Mouse (Mus musculus): ENCODE data around the gene Atp5j2. TPM values are rescaled to one million over a fixed set of nuclear protein-coding genes. Genes with fewer than 3 reads are reported as not detected.
"Not testable (repeated sequence)": the region's sequence is repeated elsewhere in the genome, so short reads cannot be mapped to it uniquely, and the experiment has no call there.

The Atp5j2 gene
- polyA plus RNA-seq, 1 experiment from 2014 or later, result 530 TPM

DNA sequence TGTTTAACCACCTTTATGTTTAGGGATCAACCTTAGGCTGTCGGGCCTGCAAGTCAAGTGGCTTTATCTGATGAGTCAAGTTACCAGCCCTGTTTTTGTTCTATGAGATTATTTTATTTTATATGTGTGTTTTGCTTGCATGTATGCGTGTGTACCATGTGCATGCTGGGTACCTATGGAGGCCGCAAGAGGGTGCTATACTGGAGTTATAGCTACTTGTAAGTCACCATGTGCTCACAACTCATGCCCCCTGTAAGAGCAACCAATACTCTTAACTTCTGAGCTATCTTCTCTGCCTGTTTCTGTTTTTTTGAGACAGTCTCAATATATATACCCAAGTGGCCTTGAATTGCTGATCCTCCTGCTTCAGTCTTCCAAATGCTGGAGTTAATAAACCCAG is 21.6 kb upstream of the Atp5j2 start:
- H3K4me1 ChIP-seq, result no peaks in the 10 kb centered on the region
- no peaks in the 10 kb centered on the region for H3K27me3 ChIP-seq (ENCODE audit: low read depth, poor library complexity, severe bottlenecking)
- H3K36me3 ChIP-seq, result peaks cover 79% of the 10 kb centered on the region
- no peak overlapping the region for H3K4me3 ChIP-seq
- H3K27ac ChIP-seq, result no peak overlapping the region
- no peaks in the 10 kb centered on the region for H3K9me3 ChIP-seq (replicated peaks)
- DNase-seq (ENCODE audit: low spot score), result no peak
- WGBS, result 95% methylated on average over 3 of the region's 3 CpGs

DNA sequence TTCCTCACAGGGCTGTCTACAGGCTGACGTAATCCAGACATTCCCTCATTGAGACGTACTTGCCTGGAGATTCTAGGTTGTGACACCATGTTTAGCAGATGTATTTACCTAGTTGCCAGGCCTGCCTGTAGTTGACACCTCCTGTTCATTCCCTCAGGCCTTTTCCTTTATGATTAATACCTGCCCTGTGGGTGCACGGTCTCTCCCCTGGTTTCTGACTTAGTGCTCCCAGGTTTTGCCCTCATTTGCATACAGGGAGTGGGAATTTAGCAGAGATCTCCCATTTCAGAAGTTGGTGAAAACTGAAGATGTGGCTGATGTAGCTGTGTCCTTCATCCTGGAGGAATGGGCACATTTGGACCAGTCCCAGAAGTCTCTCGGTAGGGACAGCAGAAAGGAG is 20.4 kb upstream of the Atp5j2 start:
- Histone ChIP-seq H3K4me1 (no peaks in the 10 kb centered on the region), H3K27me3 (ENCODE audit: low read depth, poor library complexity, severe bottlenecking) (no peaks in the 10 kb centered on the region), H3K36me3 (peaks cover 81% of the 10 kb centered on the region), H3K4me3 (no peak overlapping the region), H3K9me3 (replicated peaks) (no peaks in the 10 kb centered on the region), H3K27ac (no peak overlapping the region)
- WGBS, result 87% methylated on average over 4 of the region's 4 CpGs
- no peak for DNase-seq (ENCODE audit: low spot score)

DNA sequence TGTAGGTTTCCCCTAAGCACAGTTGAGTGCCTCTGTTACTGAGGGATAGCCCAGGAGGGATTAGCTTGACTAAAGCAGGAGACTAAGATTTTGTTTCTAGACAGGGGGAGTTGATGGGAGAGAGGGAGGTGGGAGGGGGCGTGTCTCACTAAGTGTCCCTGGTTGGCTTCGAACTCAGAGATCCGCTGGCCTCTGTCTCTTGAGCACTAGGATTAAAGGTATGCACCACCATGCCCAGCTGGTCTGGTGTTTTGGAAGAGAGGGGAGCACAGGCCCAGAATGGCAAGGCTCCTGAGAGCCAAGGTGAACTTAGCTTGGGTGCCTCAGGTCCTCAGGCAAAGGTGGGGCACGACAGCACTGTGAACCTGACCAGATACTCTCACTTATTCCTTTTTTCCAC is 19.5 kb upstream of the Atp5j2 start:
- Histone ChIP-seq H3K4me3 (no peak overlapping the region), H3K9me3 (replicated peaks) (no peaks in the 10 kb centered on the region), H3K36me3 (peaks cover 88% of the 10 kb centered on the region), H3K27me3 (ENCODE audit: low read depth, poor library complexity, severe bottlenecking) (no peaks in the 10 kb centered on the region), H3K27ac (no peak overlapping the region), H3K4me1 (no peaks in the 10 kb centered on the region)
- WGBS, result 96% methylated on average over 4 of the region's 4 CpGs
- DNase-seq (ENCODE audit: low spot score), result no peak

DNA sequence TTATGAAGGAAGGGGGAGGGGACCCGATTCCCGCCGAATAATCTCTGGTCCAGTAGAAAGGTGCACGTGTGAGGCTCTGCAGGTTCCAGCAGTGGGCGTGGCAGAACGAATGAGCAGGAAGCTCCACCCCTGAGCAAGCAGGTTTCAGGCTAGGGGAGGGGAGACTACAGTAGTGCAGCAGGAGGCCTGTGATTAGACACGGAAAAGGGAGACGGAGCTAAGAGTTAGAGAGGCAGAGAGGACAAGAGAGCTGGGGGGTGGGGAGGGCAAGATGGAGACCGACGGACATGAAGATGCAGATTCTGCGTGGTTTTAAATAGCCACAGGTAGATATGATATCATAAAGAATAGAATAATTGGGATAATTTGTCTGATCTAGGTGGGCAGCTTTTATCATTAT is 16.5 kb upstream of the Atp5j2 start:
- 52% methylated on average over 11 of the region's 11 CpGs for WGBS
- DNase-seq (ENCODE audit: low spot score); H3K27ac ChIP-seq; H3K4me3 ChIP-seq; H3K9me3 ChIP-seq (replicated peaks); H3K27me3 ChIP-seq (ENCODE audit: low read depth, poor library complexity, severe bottlenecking): not testable (repeated sequence)
- peaks cover 10% of the 10 kb centered on the region for H3K4me1 ChIP-seq
- peaks cover 66% of the 10 kb centered on the region for H3K36me3 ChIP-seq

DNA sequence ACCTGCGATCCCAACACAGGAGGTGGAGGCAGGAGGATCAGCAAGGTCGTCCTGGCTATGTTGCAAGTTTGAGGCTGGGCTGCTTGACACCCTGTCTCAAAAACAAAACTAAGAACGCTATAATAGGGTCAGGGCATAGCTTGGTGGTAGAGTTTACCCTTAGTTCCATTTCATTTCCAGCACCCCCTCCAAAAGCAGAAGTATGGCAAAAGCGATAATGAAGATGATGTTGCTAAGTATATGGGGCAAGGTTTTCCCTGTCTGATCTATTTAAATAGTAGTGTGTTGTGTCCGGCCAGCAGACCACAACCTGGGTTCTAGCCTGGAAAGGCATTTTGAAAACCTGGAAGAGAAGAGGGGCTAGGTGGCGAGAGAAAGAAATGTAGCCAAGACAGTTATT is 16.1 kb upstream of the Atp5j2 start:
- Histone ChIP-seq H3K27ac (no peak overlapping the region), H3K9me3 (replicated peaks) (no peaks in the 10 kb centered on the region), H3K36me3 (peaks cover 61% of the 10 kb centered on the region), H3K27me3 (ENCODE audit: low read depth, poor library complexity, severe bottlenecking) (no peaks in the 10 kb centered on the region), H3K4me3 (no peak overlapping the region), H3K4me1 (peaks cover 10% of the 10 kb centered on the region)
- 90% methylated on average over 6 of the region's 6 CpGs for WGBS
- no peak for DNase-seq (ENCODE audit: low spot score)

DNA sequence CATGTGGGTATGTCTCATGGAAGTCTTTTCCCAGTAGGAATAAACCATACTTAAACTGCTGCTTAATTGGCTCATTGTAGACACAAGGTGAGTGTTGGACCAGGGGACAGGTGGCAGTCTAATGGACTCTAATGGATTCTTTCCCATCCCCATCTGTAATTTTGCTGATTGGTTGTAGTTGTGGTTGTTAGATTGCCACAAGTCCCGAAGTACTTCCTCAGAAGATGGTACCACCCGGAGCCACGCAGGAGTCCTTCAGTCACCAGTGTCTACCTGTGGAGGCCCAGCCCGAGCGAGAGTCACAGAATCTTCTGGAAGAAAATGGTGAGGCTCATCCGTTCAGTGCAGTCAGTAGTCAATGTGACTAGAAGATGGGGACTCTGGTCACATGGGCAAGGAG is 15.5 kb upstream of the Atp5j2 start:
- Histone ChIP-seq H3K9me3 (replicated peaks) (no peaks in the 10 kb centered on the region), H3K4me3 (no peak overlapping the region), H3K27me3 (ENCODE audit: low read depth, poor library complexity, severe bottlenecking) (no peaks in the 10 kb centered on the region), H3K4me1 (peaks cover 10% of the 10 kb centered on the region), H3K27ac (no peak overlapping the region), H3K36me3 (peaks cover 56% of the 10 kb centered on the region)
- no peak for DNase-seq (ENCODE audit: low spot score)
- 94% methylated on average over 6 of the region's 6 CpGs for WGBS

DNA sequence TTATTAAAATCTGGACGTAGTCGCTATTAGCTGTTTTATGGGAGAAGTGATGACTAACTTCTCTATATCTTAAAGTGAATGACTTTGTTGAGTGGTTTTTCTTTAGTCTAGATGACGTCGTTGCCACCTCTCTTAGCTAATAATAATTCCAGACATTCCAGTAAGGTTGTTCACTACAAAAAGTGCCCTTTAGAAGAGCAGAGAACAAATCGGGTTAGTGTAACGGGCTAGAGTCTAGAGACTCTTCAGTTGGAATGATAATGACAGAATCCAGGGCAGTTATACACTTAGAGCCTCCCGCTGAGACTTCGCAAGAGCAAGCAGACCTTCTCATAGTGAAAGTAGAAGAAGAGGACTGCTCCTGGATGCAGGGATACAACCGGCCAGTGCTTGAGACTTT is 13.2 kb upstream of the Atp5j2 start:
- 22% methylated on average over 9 of the region's 9 CpGs for WGBS
- H3K27ac ChIP-seq, result no peak overlapping the region; the same call in 1 of the 2 replicates
- H3K4me3 ChIP-seq, result peak overlapping the region; percentile 68
- no peaks in the 10 kb centered on the region for H3K27me3 ChIP-seq (ENCODE audit: low read depth, poor library complexity, severe bottlenecking)
- peaks cover 32% of the 10 kb centered on the region for H3K36me3 ChIP-seq
- DNase-seq (ENCODE audit: low spot score), result no peak
- H3K4me1 ChIP-seq, result peaks cover 20% of the 10 kb centered on the region
- no peaks in the 10 kb centered on the region for H3K9me3 ChIP-seq (replicated peaks)

DNA sequence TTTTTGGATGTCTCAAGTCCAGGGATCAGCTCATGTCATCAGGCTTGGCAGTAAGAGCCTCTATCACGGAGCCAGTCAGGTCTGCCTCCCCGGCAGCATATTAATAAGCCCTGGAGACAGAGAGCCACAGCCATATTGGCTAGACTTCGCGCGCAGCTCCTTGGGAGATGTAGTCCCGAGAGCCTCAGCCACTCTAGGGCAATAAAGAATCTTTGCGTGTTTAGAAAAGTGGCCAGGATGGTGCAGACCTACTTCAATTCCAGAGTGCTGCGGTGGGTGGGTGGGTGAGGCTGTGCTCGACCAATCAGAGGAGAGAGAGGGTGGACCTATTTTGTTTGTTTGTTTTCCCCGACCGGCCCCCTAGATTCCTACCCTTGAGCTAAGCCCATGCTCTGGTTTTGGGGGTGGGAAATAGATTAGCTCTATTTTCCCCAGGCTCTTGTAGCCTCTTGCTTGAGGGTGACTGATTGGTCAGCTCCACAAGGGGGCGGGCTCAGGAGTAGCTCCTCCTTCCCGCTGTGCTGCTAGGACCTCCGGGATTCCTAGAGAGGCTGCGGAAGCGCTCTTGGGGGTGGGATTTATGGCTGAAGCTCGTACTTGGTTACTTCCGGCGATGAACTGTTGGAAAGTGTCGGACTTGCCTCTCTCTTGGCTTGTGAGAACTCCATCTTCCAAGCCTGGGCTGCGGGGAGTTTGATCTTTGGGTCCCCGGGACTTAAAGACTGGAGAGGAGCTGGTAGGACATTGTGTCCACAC is 12.3 kb upstream of the Atp5j2 start, which contains the start of gene Zkscan5:
Gene Zkscan5, plus strand, starts transcription at position 627 of the 756 bp plus-strand sequence.
- Histone ChIP-seq H3K4me3 (peak within 1 kb of the TSS; percentile 68), H3K27me3 (ENCODE audit: low read depth, poor library complexity, severe bottlenecking) (no peaks in the 10 kb centered on the region), H3K27ac (peak within 1 kb of the TSS; percentile 83), H3K9me3 (replicated peaks) (no peaks in the 10 kb centered on the region), H3K4me1 (peaks cover 20% of the 10 kb centered on the region), H3K36me3 (peaks cover 23% of the 10 kb centered on the region)
- under 1% methylated on average over 22 of the region's 22 CpGs for WGBS
- DNase-seq (ENCODE audit: low spot score), result peak; percentile 93

DNA sequence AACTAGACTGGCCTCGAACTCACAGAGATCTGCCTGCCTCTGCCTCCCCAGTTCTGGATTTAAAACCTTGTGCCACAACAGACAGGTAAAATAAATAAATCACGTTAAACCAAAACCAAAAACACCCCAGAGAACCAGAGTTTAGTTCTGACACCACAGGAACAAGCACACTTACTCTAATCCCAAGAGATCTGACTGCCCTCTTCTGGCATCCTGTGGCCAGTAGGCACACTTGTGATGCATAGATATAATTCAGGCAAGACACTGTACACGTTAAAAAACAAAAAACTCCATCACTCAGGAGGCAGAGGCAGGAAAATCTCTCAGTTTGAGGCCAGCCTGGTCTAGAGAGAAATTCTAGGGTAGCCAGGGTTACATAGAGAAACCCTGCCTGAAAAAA is 10.6 kb upstream of the Atp5j2 start:
- 54% methylated on average over 3 of the region's 3 CpGs for whole genome bisulfite sequencing
- H3K36me3 ChIP-seq, result peaks cover 12% of the 10 kb centered on the region
- no peak for DNase-seq (ENCODE audit: low spot score)
- peaks cover 20% of the 10 kb centered on the region for H3K4me1 ChIP-seq
- no peaks in the 10 kb centered on the region for H3K27me3 ChIP-seq (ENCODE audit: low read depth, poor library complexity, severe bottlenecking)
- H3K4me3 ChIP-seq, result no peak overlapping the region; the same call in 1 of the 2 replicates
- no peak overlapping the region for H3K27ac ChIP-seq
- H3K9me3 ChIP-seq (replicated peaks), result no peaks in the 10 kb centered on the region

DNA sequence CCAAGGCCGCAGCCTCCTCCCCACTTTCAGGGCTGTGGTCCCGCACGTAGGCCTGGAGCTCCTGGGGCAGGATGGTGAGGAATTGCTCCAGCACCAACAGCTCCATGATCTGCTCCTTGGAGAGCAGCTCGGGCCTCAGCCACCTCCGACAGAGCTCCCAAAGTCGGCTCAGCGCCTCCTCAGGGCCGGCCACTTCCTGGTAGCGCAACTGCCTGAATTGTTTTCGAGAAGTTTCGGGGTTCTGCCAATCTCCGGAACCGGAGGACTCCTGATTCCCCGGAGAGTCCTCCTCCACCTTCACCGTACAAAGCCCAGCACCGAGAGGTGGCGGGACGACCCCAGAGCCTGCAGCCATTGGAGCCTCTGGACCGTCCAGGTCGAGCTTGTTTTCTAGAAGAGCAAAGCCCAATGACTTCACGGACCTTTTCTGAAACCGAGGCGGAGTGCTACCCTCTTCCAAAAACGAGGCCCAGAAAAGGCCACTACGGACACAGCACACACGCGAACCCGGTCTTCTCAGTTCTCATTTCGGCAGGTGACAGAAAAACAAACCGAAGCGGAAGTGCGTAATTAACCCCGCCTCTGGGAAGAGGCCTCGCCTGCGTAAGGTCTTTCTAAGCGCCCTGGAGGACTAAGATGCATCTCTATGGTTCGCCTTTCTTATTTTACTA is 9.6 kb upstream of the Atp5j2 start, which contains the start of gene Zkscan14:
Gene Zkscan14, minus strand, starts transcription at position 548 of the 671 bp plus-strand sequence.
- peak within 1 kb of the TSS; percentile 73 for H3K27ac ChIP-seq
- H3K27me3 ChIP-seq (ENCODE audit: low read depth, poor library complexity, severe bottlenecking), result no peaks in the 10 kb centered on the region
- WGBS, result 1% methylated on average over 37 of the region's 37 CpGs

DNA sequence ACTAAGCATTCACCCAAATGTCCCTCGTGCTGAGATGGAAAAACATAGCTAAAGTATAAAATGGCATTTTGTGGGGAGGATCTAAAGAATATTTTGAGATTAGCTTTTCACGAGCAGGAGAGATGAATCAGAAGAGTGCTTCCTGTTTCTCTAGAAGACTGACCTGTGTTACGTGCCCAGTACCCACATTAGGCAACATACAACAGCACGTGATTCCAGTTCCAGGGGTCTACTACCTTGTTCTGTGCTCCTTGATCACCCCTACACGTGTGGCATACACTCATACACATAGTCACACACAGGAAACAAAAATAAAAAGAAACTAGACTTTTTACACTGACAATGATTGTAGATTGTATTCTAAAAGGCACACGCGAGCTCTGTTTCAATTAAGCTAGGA is 8.5 kb upstream of the Atp5j2 start:
- Histone ChIP-seq H3K4me1 (peaks cover 15% of the 10 kb centered on the region), H3K27me3 (ENCODE audit: low read depth, poor library complexity, severe bottlenecking) (no peaks in the 10 kb centered on the region), H3K36me3 (peaks cover 11% of the 10 kb centered on the region), H3K9me3 (replicated peaks) (no peaks in the 10 kb centered on the region), H3K4me3 (0 out of 2 replicates have a peak overlapping the region, but pooled peaks have one; percentile 84), H3K27ac (no peak overlapping the region)
- 79% methylated on average over 7 of the region's 7 CpGs for WGBS
- DNase-seq (ENCODE audit: low spot score), result no peak

More for the DNA sequence above, 9.6 kb upstream of the Atp5j2 start, which contains the start of gene Zkscan14:
- peak; percentile 77 for DNase-seq (ENCODE audit: low spot score)
- Histone ChIP-seq H3K36me3 (peaks cover 3% of the 10 kb centered on the region), H3K4me3 (peak within 1 kb of the TSS; percentile 84), H3K9me3 (replicated peaks) (no peaks in the 10 kb centered on the region), H3K4me1 (peaks cover 20% of the 10 kb centered on the region)

DNA sequence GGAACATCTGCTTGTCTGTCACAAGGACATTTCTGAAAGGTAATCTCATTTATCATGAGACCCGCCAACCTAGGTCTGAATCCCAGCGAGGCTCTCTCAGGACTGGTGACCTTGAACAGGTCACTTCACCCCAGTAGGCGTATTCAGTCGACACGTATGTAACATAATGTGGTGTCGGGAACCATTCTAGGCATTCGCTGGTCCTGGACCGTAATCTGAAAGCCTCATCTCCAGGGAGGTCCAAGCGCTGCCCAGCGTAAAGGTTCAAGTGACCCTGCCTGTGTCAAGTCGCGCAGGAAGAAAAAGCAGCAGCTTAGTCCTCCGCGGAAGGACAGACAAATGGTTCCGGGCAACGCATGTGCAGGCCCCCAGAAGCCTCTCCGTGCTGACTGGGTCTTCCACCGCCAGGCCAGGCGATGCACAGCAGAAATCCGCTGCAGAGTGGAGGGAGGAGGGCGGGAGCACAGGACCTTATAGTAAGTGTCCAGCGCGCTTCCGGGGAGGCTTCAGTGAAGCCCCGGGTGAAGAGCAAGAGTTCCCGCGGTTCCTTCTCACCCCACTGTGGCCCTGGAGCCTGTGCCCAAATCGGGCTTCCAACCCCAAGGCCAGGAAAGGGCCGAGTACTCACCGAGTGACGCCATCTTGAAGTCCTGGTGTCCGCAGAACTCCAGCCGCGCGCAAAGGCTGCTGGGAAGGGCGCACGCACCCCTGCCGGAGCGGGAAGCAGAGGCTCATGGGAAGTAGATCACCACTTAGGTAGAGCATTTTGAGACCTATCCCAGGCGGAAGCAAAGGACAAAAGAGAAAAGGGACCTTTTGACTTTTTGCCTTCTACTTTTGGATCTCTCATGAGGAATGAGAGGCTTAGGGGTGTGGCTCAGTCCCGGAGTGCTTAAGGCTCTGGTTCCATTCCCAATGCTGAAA is 725 bp downstream of the Atp5j2 start:
- DNase-seq (ENCODE audit: low spot score), result peak; percentile 93
- 1% methylated on average over 41 of the region's 41 CpGs for WGBS
- peaks cover 18% of the 10 kb centered on the region for H3K4me1 ChIP-seq
- H3K9me3 ChIP-seq (replicated peaks), result no peaks in the 10 kb centered on the region
- H3K27ac ChIP-seq, result peak overlapping the region; percentile 97
- H3K36me3 ChIP-seq, result peaks cover 61% of the 10 kb centered on the region
- peak overlapping the region; percentile 92 for H3K4me3 ChIP-seq
- no peaks in the 10 kb centered on the region for H3K27me3 ChIP-seq (ENCODE audit: low read depth, poor library complexity, severe bottlenecking)

All from limb, embryonic 10.5 days (tissue).